Mouse (Mus musculus) thymus, adult 18-20 months (tissue): ENCODE results near the gene Olfr547.

Experiments
- DNase-seq, 2 experiments: peaks; one replicate each; pipeline ENCODE4 v3.0.0; 2022; ENCODE audit warnings: mixed read lengths in 2 of 2

The Olfr547 gene

GRCm38 (mm10) chr7:102571142-102571541, 36.6 kb downstream of the Olfr547 start, which contains the start of gene Olfr550:
Gene Olfr550 (plus strand): TSS chr7:102571442.
- DNase-seq, result no peak

GRCm38 (mm10) chr7:102573174-102573830, 38.8 kb downstream of the Olfr547 start:
- DNase-seq, result no peak

- no peak for DNase-seq
These were observed 41.4 kb downstream of the Olfr547 start for GRCm38 (mm10) chr7:102575998-102576397.
